Mouse (Mus musculus) C2C12 (cell line): ENCODE data around the gene Thbs3.

ENCODE experiments used
- CTCF ChIP-seq: IDR thresholded peaks from one replicate; pipeline ENCODE4 v1.5.1; 2011; ENCODE audit not compliant: control insufficient read depth, insufficient read depth, insufficient read length
- USF1 ChIP-seq: IDR thresholded peaks from one replicate; pipeline ENCODE4 v1.6.1; 2011; ENCODE audit warnings: low read depth, mild to moderate bottlenecking, control low read depth, moderate library complexity

GRCm38 (mm10) chr3:89276061-89276460 is 61.1 kb downstream of the Thbs3 start:
- TF ChIP-seq CTCF (no peak), USF1 (no peak)
